Mouse (Mus musculus): ENCODE data around the gene Trib3.

Gene Trib3

DNA sequence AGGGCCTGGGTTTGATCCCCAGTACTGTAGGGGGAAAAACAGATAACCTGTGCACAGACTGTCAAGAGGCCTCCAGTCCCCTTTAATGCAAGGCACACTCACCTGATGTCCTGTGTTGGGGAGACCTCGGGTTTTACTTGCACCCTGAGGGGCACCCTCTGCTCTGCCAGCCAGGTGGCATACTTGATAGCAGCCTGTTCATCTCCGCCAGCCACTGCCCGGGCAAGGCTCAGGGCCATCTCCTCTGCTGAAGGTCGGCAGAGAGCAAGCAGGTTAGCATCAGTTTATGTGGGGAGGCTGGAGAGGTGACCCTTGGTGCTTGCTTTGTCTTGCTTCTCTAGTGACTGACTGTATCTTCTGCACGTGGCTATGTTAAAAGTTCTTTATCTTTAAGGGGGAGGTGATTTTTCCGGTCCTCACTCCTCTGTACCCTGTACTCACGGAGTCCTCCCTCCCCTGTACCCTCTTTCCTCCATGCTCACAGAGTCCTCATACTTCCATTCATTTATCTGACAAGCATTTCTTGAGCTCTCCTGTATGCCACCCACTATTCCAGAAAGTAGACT lies 12.9 kb downstream of the Trib3 start:
- Histone ChIP-seq H3K4me3 (replicated peaks; ENCODE audit: low read length) (peak overlapping the region; percentile 97), H3K9me3 (ENCODE audit: low read length) (no peaks in the 10 kb centered on the region), H3K4me1 (replicated peaks; ENCODE audit: low read depth, low read length) (peaks cover 85% of the 10 kb centered on the region), H3K36me3 (ENCODE audit: insufficient read depth, low read length) (peaks cover 51% of the 10 kb centered on the region), H3K27me3 (ENCODE audit: insufficient read depth, low read length) (no peaks in the 10 kb centered on the region)
- no peak for TF ChIP-seq NANOG (IDR thresholded peaks at IDR 0.05; ENCODE audit: borderline replicate concordance, low read length)
- no peak for TF ChIP-seq CTCF (conservative IDR thresholded peaks at IDR 0.05; ENCODE audit: low read length)
- TF ChIP-seq POU5F1 (IDR thresholded peaks at IDR 0.05; ENCODE audit: borderline replicate concordance, low read length): no peak

DNA sequence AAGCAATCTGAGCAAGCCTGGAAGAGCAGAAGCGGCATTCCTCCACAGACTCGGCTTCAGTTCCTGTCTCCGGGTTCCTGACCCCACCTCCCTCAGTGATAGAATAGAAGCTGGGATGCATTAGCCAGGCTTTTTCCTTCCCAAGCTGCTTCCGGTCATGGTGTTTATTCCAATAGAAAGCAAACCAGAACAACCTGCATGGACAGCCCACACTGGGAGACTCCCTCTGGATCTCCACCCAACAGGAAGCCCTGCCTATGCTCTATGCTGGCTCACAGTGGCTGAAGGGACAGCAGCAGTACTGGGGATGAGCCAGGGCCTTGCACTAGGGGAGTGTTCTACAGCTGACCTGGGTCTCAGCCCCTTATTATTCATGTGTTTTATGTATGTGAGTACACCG lies 15.9 kb downstream of the Trib3 start:
- Histone ChIP-seq H3K9me3 (ENCODE audit: low read length) (no peaks in the 10 kb centered on the region), H3K36me3 (ENCODE audit: insufficient read depth, low read length) (peaks cover 80% of the 10 kb centered on the region), H3K27me3 (ENCODE audit: insufficient read depth, low read length) (no peaks in the 10 kb centered on the region), H3K4me3 (replicated peaks; ENCODE audit: low read length) (no peak overlapping the region), H3K4me1 (replicated peaks; ENCODE audit: low read depth, low read length) (peaks cover 82% of the 10 kb centered on the region)
- TF ChIP-seq POU5F1 (IDR thresholded peaks at IDR 0.05; ENCODE audit: borderline replicate concordance, low read length) (no peak), NANOG (IDR thresholded peaks at IDR 0.05; ENCODE audit: borderline replicate concordance, low read length) (no peak), CTCF (conservative IDR thresholded peaks at IDR 0.05; ENCODE audit: low read length) (no peak)

DNA sequence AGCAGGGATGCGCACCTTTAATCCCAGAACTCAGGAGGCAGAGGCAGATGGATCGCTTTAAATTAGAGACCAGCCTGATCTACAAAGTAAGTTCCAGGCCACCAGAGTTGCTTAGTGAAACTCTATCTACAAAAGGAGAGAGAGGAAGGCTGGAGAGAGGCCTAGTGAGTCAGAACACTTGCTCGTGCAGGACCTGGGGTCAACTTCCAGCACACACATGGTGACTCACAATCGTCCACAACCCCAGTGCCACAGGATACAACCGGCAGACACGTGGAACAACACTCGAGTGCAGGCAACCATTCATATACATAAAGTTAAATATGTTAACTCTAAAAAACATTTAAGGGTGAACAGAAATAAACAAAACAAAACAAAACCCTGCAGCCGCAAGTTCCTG lies 17.2 kb downstream of the Trib3 start:
- H3K4me1 ChIP-seq (replicated peaks; ENCODE audit: low read depth, low read length): peaks cover 86% of the 10 kb centered on the region
- no peaks in the 10 kb centered on the region for H3K27me3 ChIP-seq (ENCODE audit: insufficient read depth, low read length)
- H3K36me3 ChIP-seq (ENCODE audit: insufficient read depth, low read length): peaks cover 93% of the 10 kb centered on the region
- H3K4me3 ChIP-seq (replicated peaks; ENCODE audit: low read length): no peak overlapping the region
- TF ChIP-seq NANOG (IDR thresholded peaks at IDR 0.05; ENCODE audit: borderline replicate concordance, low read length) (no peak), CTCF (conservative IDR thresholded peaks at IDR 0.05; ENCODE audit: low read length) (no peak), POU5F1 (IDR thresholded peaks at IDR 0.05; ENCODE audit: borderline replicate concordance, low read length) (no peak)
- no peaks in the 10 kb centered on the region for H3K9me3 ChIP-seq (ENCODE audit: low read length)

DNA sequence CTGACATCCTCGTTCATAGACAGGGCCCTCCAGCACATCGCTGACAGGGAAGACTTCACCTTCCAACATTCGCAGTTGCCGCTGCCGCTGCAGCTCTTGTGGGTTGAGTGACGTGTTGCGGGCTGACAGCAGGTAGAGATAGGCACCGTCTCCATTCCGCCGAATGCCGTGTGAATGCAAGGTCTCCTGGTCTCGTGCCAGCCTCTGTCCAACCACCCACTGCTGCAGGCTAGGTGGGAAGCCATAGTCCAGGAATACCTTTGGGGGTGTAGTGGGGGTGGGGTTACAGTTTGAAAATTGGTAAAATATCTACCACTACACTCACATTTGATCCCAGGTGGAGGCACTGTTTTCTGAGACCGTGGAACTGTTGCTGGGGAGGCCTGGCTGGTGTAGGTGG lies 17.7 kb downstream of the Trib3 start:
- TF ChIP-seq NANOG (IDR thresholded peaks at IDR 0.05; ENCODE audit: borderline replicate concordance, low read length) (no peak), CTCF (conservative IDR thresholded peaks at IDR 0.05; ENCODE audit: low read length) (no peak), POU5F1 (IDR thresholded peaks at IDR 0.05; ENCODE audit: borderline replicate concordance, low read length) (no peak)
- Histone ChIP-seq H3K27me3 (ENCODE audit: insufficient read depth, low read length) (no peaks in the 10 kb centered on the region), H3K36me3 (ENCODE audit: insufficient read depth, low read length) (peaks cover 98% of the 10 kb centered on the region), H3K9me3 (ENCODE audit: low read length) (no peaks in the 10 kb centered on the region), H3K4me3 (replicated peaks; ENCODE audit: low read length) (no peak overlapping the region), H3K4me1 (replicated peaks; ENCODE audit: low read depth, low read length) (peaks cover 86% of the 10 kb centered on the region)

DNA sequence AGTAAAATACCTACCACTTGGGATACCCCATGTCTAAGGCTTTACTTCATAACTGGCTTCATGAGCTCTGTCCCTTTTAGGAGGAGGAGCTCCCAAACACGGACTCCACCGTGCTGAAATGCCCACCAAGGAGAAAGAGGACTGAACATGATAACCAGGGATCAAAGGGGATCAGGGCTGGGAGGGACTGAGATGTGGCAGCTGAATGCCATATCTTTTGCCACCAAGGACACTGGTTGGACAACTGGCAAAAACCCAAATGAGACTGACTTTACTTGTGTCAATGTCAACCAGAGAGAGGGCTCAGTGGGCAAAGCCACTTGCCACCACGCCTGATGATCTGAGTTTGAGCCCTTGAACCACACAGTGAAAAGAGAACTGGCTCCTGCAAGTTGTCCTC lies 19.0 kb downstream of the Trib3 start:
- H3K4me1 ChIP-seq (replicated peaks; ENCODE audit: low read depth, low read length): peaks cover 73% of the 10 kb centered on the region
- H3K36me3 ChIP-seq (ENCODE audit: insufficient read depth, low read length): peaks cover 100% of the 10 kb centered on the region
- H3K4me3 ChIP-seq (replicated peaks; ENCODE audit: low read length): no peak overlapping the region
- H3K9me3 ChIP-seq (ENCODE audit: low read length): no peaks in the 10 kb centered on the region
- TF ChIP-seq POU5F1 (IDR thresholded peaks at IDR 0.05; ENCODE audit: borderline replicate concordance, low read length) (no peak), NANOG (IDR thresholded peaks at IDR 0.05; ENCODE audit: borderline replicate concordance, low read length) (no peak), CTCF (conservative IDR thresholded peaks at IDR 0.05; ENCODE audit: low read length) (no peak)
- no peaks in the 10 kb centered on the region for H3K27me3 ChIP-seq (ENCODE audit: insufficient read depth, low read length)

DNA sequence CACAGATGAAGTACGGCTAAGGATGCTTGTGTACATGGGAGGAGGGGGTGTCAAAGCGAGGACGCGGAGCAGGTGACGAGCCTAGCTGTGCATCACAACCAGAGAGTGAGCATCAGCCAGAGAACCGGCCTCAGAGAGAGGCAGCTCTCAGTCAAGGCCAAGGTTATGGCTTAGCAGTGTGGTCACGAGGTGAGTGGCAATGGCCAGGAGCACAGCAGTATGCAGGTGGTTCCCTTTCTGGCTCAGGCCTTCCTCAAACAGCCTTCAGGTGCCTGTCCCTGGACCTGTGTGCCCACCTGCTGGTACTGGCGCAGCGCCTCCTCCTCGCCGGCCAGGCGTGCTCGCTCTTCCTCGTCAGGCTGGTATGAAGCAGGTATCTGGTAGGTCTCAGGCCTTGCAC lies 19.9 kb downstream of the Trib3 start:
- H3K4me3 ChIP-seq (replicated peaks; ENCODE audit: low read length): no peak overlapping the region
- H3K9me3 ChIP-seq (ENCODE audit: low read length): no peaks in the 10 kb centered on the region
- H3K27me3 ChIP-seq (ENCODE audit: insufficient read depth, low read length): no peaks in the 10 kb centered on the region
- no peak for TF ChIP-seq POU5F1 (IDR thresholded peaks at IDR 0.05; ENCODE audit: borderline replicate concordance, low read length)
- H3K36me3 ChIP-seq (ENCODE audit: insufficient read depth, low read length): peaks cover 100% of the 10 kb centered on the region
- peaks cover 70% of the 10 kb centered on the region for H3K4me1 ChIP-seq (replicated peaks; ENCODE audit: low read depth, low read length)

DNA sequence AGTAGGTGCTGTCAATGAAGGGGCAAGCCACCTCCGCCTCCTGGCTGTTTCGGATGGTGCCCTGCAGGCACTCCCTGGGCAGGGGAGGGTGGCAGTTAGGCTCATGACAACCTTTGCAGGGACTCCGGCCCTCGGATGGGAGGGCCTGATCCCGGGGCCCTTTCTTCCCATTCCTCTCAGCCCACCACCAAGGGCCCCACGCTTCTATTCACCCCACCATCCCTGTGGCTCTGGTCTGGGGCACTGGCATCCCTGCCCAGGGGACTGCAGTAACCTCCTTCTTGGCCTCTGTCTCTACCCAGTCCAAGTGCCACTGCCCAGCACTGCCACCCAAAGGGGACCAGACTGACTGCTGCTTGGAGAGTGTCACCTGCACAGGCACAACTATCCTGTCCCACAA lies 21.6 kb downstream of the Trib3 start:
- Histone ChIP-seq H3K4me1 (replicated peaks; ENCODE audit: low read depth, low read length) (peaks cover 60% of the 10 kb centered on the region), H3K27me3 (ENCODE audit: insufficient read depth, low read length) (no peaks in the 10 kb centered on the region), H3K9me3 (ENCODE audit: low read length) (no peaks in the 10 kb centered on the region), H3K36me3 (ENCODE audit: insufficient read depth, low read length) (peaks cover 100% of the 10 kb centered on the region), H3K4me3 (replicated peaks; ENCODE audit: low read length) (no peak overlapping the region)
- TF ChIP-seq POU5F1 (IDR thresholded peaks at IDR 0.05; ENCODE audit: borderline replicate concordance, low read length) (no peak), CTCF (conservative IDR thresholded peaks at IDR 0.05; ENCODE audit: low read length) (no peak), NANOG (IDR thresholded peaks at IDR 0.05; ENCODE audit: borderline replicate concordance, low read length) (no peak)

DNA sequence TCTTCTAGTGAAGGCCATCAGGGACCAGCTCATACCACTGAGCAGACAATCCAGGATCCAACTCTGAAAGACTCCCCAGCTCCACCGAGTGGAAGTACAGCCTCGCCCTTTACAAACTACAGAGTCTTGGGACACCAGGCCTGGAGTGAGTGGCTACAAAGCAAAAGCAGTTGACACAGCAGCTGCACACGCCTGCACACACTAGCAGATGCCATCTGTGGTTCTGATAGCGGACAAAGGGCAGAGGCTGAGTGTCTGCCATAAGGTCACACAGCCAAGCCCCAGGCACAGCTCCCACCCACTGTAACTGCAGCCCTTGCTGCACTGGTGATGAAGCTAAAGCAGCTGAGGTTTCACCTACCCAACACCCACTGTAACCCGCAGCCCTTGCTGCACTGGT lies 22.3 kb downstream of the Trib3 start:
- TF ChIP-seq CTCF (conservative IDR thresholded peaks at IDR 0.05; ENCODE audit: low read length) (no peak), NANOG (IDR thresholded peaks at IDR 0.05; ENCODE audit: borderline replicate concordance, low read length) (no peak), POU5F1 (IDR thresholded peaks at IDR 0.05; ENCODE audit: borderline replicate concordance, low read length) (no peak)
- Histone ChIP-seq H3K27me3 (ENCODE audit: insufficient read depth, low read length) (no peaks in the 10 kb centered on the region), H3K4me3 (replicated peaks; ENCODE audit: low read length) (no peak overlapping the region), H3K4me1 (replicated peaks; ENCODE audit: low read depth, low read length) (peaks cover 54% of the 10 kb centered on the region), H3K9me3 (ENCODE audit: low read length) (no peaks in the 10 kb centered on the region), H3K36me3 (ENCODE audit: insufficient read depth, low read length) (peaks cover 100% of the 10 kb centered on the region)

DNA sequence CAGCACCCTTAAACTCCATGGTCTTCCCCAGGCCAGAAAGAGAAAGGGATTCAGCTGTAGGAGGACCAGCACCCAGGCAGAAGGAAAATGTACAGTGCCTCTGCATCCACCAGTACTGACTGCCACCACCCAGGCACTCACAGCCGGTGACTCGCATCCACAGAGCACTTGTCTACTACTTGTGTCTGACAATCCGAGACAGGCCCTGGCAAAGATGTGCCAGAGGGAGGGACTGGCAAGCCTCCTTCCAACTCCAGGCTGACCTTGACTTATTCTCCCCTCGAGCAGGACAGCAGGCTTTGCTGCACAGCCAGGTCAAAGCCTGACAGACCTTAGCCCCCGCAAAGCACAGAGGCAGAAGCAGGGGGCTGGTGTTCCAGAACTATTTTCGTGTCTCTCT lies 26.8 kb downstream of the Trib3 start:
- peaks cover 31% of the 10 kb centered on the region for H3K4me1 ChIP-seq (replicated peaks; ENCODE audit: low read depth, low read length)
- no peak for TF ChIP-seq POU5F1 (IDR thresholded peaks at IDR 0.05; ENCODE audit: borderline replicate concordance, low read length)
- no peak for TF ChIP-seq CTCF (conservative IDR thresholded peaks at IDR 0.05; ENCODE audit: low read length)
- no peak for TF ChIP-seq NANOG (IDR thresholded peaks at IDR 0.05; ENCODE audit: borderline replicate concordance, low read length)
- no peaks in the 10 kb centered on the region for H3K9me3 ChIP-seq (ENCODE audit: low read length)
- H3K4me3 ChIP-seq (replicated peaks; ENCODE audit: low read length): no peak overlapping the region
- H3K27me3 ChIP-seq (ENCODE audit: insufficient read depth, low read length): no peaks in the 10 kb centered on the region
- peaks cover 99% of the 10 kb centered on the region for H3K36me3 ChIP-seq (ENCODE audit: insufficient read depth, low read length)
